Mouse (Mus musculus): ENCODE data around the gene Gm17604.

The Gm17604 gene

DNA sequence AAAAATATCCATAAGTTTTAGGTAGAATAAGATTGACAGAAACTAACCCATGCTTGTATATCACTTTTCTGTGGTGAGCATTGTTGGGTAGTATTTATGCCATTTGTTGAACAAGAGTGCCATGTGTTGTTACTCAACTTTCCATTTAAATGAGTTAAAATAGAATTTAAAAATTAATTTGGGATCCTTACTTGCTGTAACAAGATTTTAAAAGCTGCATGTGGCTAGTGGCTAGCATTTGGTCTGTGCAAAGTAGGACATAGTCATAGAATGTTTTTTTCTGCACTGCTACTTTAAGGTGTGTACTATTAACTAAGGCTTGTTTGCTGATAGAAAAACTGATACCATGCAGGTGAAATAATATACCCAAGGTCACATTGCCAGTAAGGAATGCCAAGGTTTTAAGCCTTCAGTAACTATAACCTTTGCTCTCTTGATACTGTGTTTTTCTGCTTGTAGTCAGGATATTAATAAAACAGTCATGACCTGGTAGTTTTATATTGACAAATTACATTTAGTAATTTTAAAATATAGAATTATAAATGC, at the start of gene Gm17604:
TSS of gene Gm17604 (minus strand) at position 51 of the 546 bp plus-strand sequence.
- DNase-seq (ENCODE audit: low spot score in 2 of 2): no peak

- no peak for DNase-seq (ENCODE audit: low spot score in 2 of 2)
Measured at GRCm38 (mm10) chrX:165049929-165050328, 45.3 kb upstream of the Gm17604 start.

- DNase-seq (ENCODE audit: low spot score in 2 of 2): no peak
Measured at GRCm38 (mm10) chrX:165003141-165003540, 1.5 kb downstream of the Gm17604 start.

DNA sequence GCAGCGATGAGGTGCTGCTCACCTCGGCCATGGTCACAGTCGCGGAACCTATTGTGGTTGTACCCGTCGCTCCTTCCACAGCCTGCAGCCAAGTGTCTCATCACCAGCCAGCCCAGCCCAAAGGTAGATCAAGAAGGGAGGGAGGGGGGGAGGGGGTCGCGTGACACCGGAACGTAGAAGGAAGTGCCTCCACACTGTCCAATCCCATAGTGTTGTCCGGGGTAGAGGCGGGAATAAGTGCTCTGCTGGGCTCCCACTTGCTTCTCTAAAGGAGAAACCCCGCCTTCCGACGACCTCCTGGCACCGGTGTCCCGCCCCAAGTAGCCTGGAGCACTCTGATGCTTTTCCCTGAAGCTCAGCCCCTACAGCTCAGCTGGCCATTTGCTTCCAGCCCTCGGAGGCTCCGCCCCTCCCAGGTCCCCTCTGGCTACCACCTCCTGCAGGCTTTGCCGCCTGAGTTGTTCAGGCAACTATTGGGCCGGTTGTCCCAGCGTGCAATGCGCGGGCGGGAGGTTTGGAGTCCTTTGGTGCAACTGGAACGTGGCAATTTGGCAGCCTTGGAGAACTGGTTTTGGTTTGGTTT, 24.3 kb downstream of the Gm17604 start, which contains the start of the genes Mospd2 and Fancb:
TSS of gene Mospd2 (minus strand) at position 183 of the 583 bp plus-strand sequence.
TSS of gene Fancb (plus strand) at position 400 of the 583 bp plus-strand sequence.
- DNase-seq (ENCODE audit: low spot score in 2 of 2): peak; percentile 77 to 87

- DNase-seq (ENCODE audit: low spot score in 2 of 2): no peak
Measured at GRCm38 (mm10) chrX:164978866-164979265, 25.8 kb downstream of the Gm17604 start.

- no peak for DNase-seq (ENCODE audit: low spot score in 2 of 2)
Measured at GRCm38 (mm10) chrX:164971206-164971605, 33.4 kb downstream of the Gm17604 start.

GRCm38 (mm10) chrX:164965750-164966448, 38.7 kb downstream of the Gm17604 start:
- no peak for DNase-seq (ENCODE audit: low spot score in 2 of 2)
